26 mouse cellular contexts compared by ENCODE assay signal in genomic region chr10:11809255-11809654, GRCm38 (mm10).
DNase-seq lines count a peak whose midpoint lies in the region; ATAC-seq and TF ChIP-seq lines count a peak whose summit lies in the region.
"Had no signal": no experiment of that assay in that cellular context is flagged by ENCODE, and none has a peak within 500 bp of the region (broad histone marks: within the 10 kb centered on the region; RNA-seq: fewer than 3 reads in every experiment).

No protein-coding gene starts in this region.

- no peak for DNase-seq in forebrain, embryonic 11.5 days (ENCODE audit: low spot score)
- no peak for DNase-seq in midbrain, embryonic 11.5 days (ENCODE audit: low spot score, missing footprints)
- no peak for DNase-seq in midbrain, postnatal 0 days (ENCODE audit: low spot score)
- DNase-seq in embryo, embryonic 10 days (ENCODE audit: low spot score): no peak
- DNase-seq: adrenal gland, adult 8-10 months; adrenal gland, postnatal 14 days; adrenal gland, postnatal 36 days; B cell, adult 2 months; cerebellum, adult 11 months; cerebellum, adult 18-20 months; cerebellum, adult 8-10 months; cerebellum, adult 9-11 months; cerebellum, postnatal 14 days; cerebellum, postnatal 36 days; forebrain, postnatal 0 days had no signal

- H3K4me1 ChIP-seq in forebrain, embryonic 11.5 days (replicated peaks; ENCODE audit: control insufficient read depth, insufficient read depth, low read length): no peaks in the 10 kb centered on the region
- H3K4me1 ChIP-seq in forebrain, embryonic 16.5 days (replicated peaks; ENCODE audit: control insufficient read depth, insufficient read depth, low read length): no peaks in the 10 kb centered on the region
- no peaks in the 10 kb centered on the region for H3K4me1 ChIP-seq in midbrain, embryonic 13.5 days (replicated peaks)
- no peaks in the 10 kb centered on the region for H3K4me1 ChIP-seq in midbrain, embryonic 11.5 days (ENCODE audit: control insufficient read depth, insufficient read depth, low read length)
- no peaks in the 10 kb centered on the region for H3K4me1 ChIP-seq in midbrain, embryonic 15.5 days
- no peaks in the 10 kb centered on the region for H3K4me1 ChIP-seq in midbrain, postnatal 0 days (ENCODE audit: insufficient read depth, low read length)
- H3K4me1 ChIP-seq: embryonic facial prominence, embryonic 10.5 days; embryonic facial prominence, embryonic 12.5 days; forebrain, embryonic 12.5 days had no signal

- H3K9ac ChIP-seq in forebrain, embryonic 11.5 days (ENCODE audit: low read length): no peak overlapping the region
- H3K9ac ChIP-seq in forebrain, embryonic 16.5 days (replicated peaks; ENCODE audit: low read depth, low read length): no peak overlapping the region
- no peak overlapping the region for H3K9ac ChIP-seq in midbrain, embryonic 13.5 days (replicated peaks)
- H3K9ac ChIP-seq in midbrain, embryonic 11.5 days (ENCODE audit: low read length): no peak overlapping the region
- H3K9ac ChIP-seq in midbrain, embryonic 15.5 days: no peak overlapping the region
- no peak overlapping the region for H3K9ac ChIP-seq in midbrain, postnatal 0 days (replicated peaks; ENCODE audit: low read length, poor library complexity, severe bottlenecking)
- H3K9ac ChIP-seq: embryonic facial prominence, embryonic 12.5 days; forebrain, embryonic 12.5 days; forebrain, postnatal 0 days had no signal

- no peak overlapping the region for H3K27ac ChIP-seq in forebrain, embryonic 11.5 days (ENCODE audit: low read depth, low read length)
- no peak overlapping the region for H3K27ac ChIP-seq in forebrain, embryonic 16.5 days (ENCODE audit: low read length)
- no peak overlapping the region for H3K27ac ChIP-seq in midbrain, embryonic 13.5 days
- no peak overlapping the region for H3K27ac ChIP-seq in midbrain, embryonic 11.5 days (ENCODE audit: low read depth, low read length)
- no peak overlapping the region for H3K27ac ChIP-seq in midbrain, embryonic 15.5 days
- H3K27ac ChIP-seq in midbrain, postnatal 0 days (ENCODE audit: low read depth, low read length): no peak overlapping the region
- H3K27ac ChIP-seq: embryonic facial prominence, embryonic 10.5 days; embryonic facial prominence, embryonic 12.5 days; forebrain, embryonic 12.5 days had no signal

- H3K4me2 ChIP-seq in forebrain, embryonic 11.5 days (ENCODE audit: low read depth, low read length, severe bottlenecking): no peak overlapping the region
- no peak overlapping the region for H3K4me2 ChIP-seq in forebrain, embryonic 16.5 days (ENCODE audit: low read length)
- no peak overlapping the region for H3K4me2 ChIP-seq in midbrain, embryonic 13.5 days (replicated peaks)
- no peak overlapping the region for H3K4me2 ChIP-seq in midbrain, embryonic 11.5 days
- H3K4me2 ChIP-seq in midbrain, embryonic 15.5 days: no peak overlapping the region
- no peak overlapping the region for H3K4me2 ChIP-seq in midbrain, postnatal 0 days (ENCODE audit: low read depth, low read length, poor library complexity, severe bottlenecking)
- H3K4me2 ChIP-seq: embryonic facial prominence, embryonic 12.5 days; forebrain, embryonic 12.5 days had no signal

- no peaks in the 10 kb centered on the region for H3K36me3 ChIP-seq in forebrain, embryonic 11.5 days (ENCODE audit: control insufficient read depth, insufficient read depth, low read length)
- H3K36me3 ChIP-seq in forebrain, embryonic 16.5 days (ENCODE audit: control insufficient read depth, insufficient read depth): no peaks in the 10 kb centered on the region
- H3K36me3 ChIP-seq in midbrain, embryonic 13.5 days: no peaks in the 10 kb centered on the region
- H3K36me3 ChIP-seq in midbrain, embryonic 11.5 days (ENCODE audit: control insufficient read depth, insufficient read depth, low read length): no peaks in the 10 kb centered on the region
- H3K36me3 ChIP-seq in midbrain, embryonic 15.5 days (replicated peaks): no peaks in the 10 kb centered on the region
- H3K36me3 ChIP-seq in midbrain, postnatal 0 days (ENCODE audit: insufficient read depth, low read length): no peaks in the 10 kb centered on the region
- H3K36me3 ChIP-seq: embryonic facial prominence, embryonic 10.5 days; embryonic facial prominence, embryonic 12.5 days; forebrain, embryonic 12.5 days; G1E had no signal

- H3K27me3 ChIP-seq in forebrain, embryonic 11.5 days (ENCODE audit: control insufficient read depth, insufficient read depth, low read length): no peaks in the 10 kb centered on the region
- H3K27me3 ChIP-seq in forebrain, embryonic 16.5 days (replicated peaks; ENCODE audit: control insufficient read depth, insufficient read depth, low read length): no peaks in the 10 kb centered on the region
- H3K27me3 ChIP-seq in midbrain, embryonic 13.5 days: no peaks in the 10 kb centered on the region
- no peaks in the 10 kb centered on the region for H3K27me3 ChIP-seq in midbrain, embryonic 11.5 days (ENCODE audit: control insufficient read depth, insufficient read depth, low read length)
- no peaks in the 10 kb centered on the region for H3K27me3 ChIP-seq in midbrain, embryonic 15.5 days (replicated peaks)
- H3K27me3 ChIP-seq in midbrain, postnatal 0 days (ENCODE audit: insufficient read depth, low read length): no peaks in the 10 kb centered on the region
- H3K27me3 ChIP-seq: CH12.LX; embryonic facial prominence, embryonic 12.5 days; forebrain, embryonic 12.5 days had no signal

- 66% methylated on average over 3 of the region's 3 CpGs for WGBS in forebrain, embryonic 11.5 days
- 68% methylated on average over 3 of the region's 3 CpGs for WGBS in forebrain, embryonic 16.5 days
- 60% methylated on average over 3 of the region's 3 CpGs for WGBS in midbrain, embryonic 13.5 days
- WGBS in midbrain, embryonic 11.5 days: 78% methylated on average over 3 of the region's 3 CpGs
- 44% methylated on average over 3 of the region's 3 CpGs for WGBS in midbrain, embryonic 15.5 days
- 38% methylated on average over 3 of the region's 3 CpGs for WGBS in midbrain, postnatal 0 days

- no peak for TF ChIP-seq CTCF in midbrain, postnatal 0 days (IDR thresholded peaks at IDR 0.05)

- H3K9me3 ChIP-seq in forebrain, embryonic 11.5 days (ENCODE audit: control insufficient read depth, low read length): no peaks in the 10 kb centered on the region
- H3K9me3 ChIP-seq in forebrain, embryonic 16.5 days (ENCODE audit: control insufficient read depth, low read length): 0 out of 2 replicates have a peak, but pooled peaks cover 3% of the 10 kb centered on the region
- H3K9me3 ChIP-seq in midbrain, embryonic 13.5 days: no peaks in the 10 kb centered on the region
- H3K9me3 ChIP-seq in midbrain, embryonic 11.5 days (ENCODE audit: control insufficient read depth, low read length): no peaks in the 10 kb centered on the region
- H3K9me3 ChIP-seq in midbrain, embryonic 15.5 days: no peaks in the 10 kb centered on the region
- no peaks in the 10 kb centered on the region for H3K9me3 ChIP-seq in midbrain, postnatal 0 days (ENCODE audit: low read length)
- H3K9me3 ChIP-seq: embryonic facial prominence, embryonic 10.5 days; embryonic facial prominence, embryonic 12.5 days; forebrain, embryonic 12.5 days; G1E had no signal

- H3K4me3 ChIP-seq in forebrain, embryonic 11.5 days (ENCODE audit: low read depth, low read length): no peak overlapping the region
- H3K4me3 ChIP-seq in forebrain, embryonic 16.5 days (replicated peaks; ENCODE audit: low read length): no peak overlapping the region
- no peak overlapping the region for H3K4me3 ChIP-seq in midbrain, embryonic 13.5 days (replicated peaks)
- H3K4me3 ChIP-seq in midbrain, embryonic 11.5 days (ENCODE audit: low read depth, low read length): no peak overlapping the region
- H3K4me3 ChIP-seq in midbrain, embryonic 15.5 days: no peak overlapping the region
- H3K4me3 ChIP-seq in midbrain, postnatal 0 days (ENCODE audit: low read depth, low read length): no peak overlapping the region
- H3K4me3 ChIP-seq: embryonic facial prominence, embryonic 10.5 days; embryonic facial prominence, embryonic 12.5 days; forebrain, embryonic 12.5 days had no signal

- 0 out of 2 replicates have a peak, but pooled peaks have one; percentile 44 for ATAC-seq in forebrain, embryonic 11.5 days (replicated peaks; ENCODE audit: low FRiP score)
- ATAC-seq in forebrain, embryonic 16.5 days: no peak
- ATAC-seq in midbrain, embryonic 13.5 days: peak; percentile 66; the same call in 1 of the 2 replicates
- no peak for ATAC-seq in midbrain, embryonic 11.5 days (ENCODE audit: low FRiP score)
- peak; percentile 75 for ATAC-seq in midbrain, embryonic 15.5 days (replicated peaks)
- no peak for ATAC-seq in midbrain, postnatal 0 days (ENCODE audit: low FRiP score)
- ATAC-seq: activated CD4-positive, CD25-positive, alpha-beta regulatory T cell, adult 4 months; CD4-positive, CD25-positive, alpha-beta regulatory T cell, adult 4 months; forebrain, postnatal 0 days; Patski had no signal

Comparison
In these comparisons a context has a peak if more than half of its experiments do, and no peak if none do; other contexts are left out.
1. ATAC-seq: peak in forebrain, embryonic 11.5 days (single experiment), midbrain, embryonic 13.5 days (single experiment) and midbrain, embryonic 15.5 days (single experiment); none in forebrain, embryonic 16.5 days (single experiment), midbrain, embryonic 11.5 days (single experiment) and midbrain, postnatal 0 days (single experiment).